ENCODE assay signal across 14 mouse cellular contexts in the genomic region with DNA sequence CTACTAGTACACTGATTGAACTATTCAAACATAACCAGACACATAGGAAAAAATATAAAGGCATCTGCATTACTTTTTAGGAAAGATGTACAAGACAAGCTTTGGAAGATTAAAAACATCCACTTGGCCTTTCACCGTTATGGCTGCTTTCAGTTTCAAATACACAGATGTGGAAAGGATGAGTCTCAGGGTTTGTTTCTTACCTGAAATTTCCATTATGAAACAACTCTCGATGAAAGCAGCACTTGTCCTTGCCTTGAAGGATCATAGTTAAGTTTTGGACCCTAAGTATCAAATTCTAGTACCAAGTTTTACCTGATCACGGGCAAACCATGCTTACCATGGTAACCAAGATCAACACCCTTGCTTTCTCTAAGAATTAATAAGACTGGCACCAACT.
"Had no signal": no experiment of that assay in that cellular context is flagged by ENCODE, and none has a peak within 500 bp of the region (broad histone marks: within the 10 kb centered on the region; RNA-seq: fewer than 3 reads in every experiment).

No protein-coding gene starts in this region.

- ATAC-seq: intestine, embryonic 16.5 days; midbrain, embryonic 15.5 days had no signal

- H3K27me3 ChIP-seq: kidney, embryonic 15.5 days; limb, embryonic 12.5 days; midbrain, embryonic 15.5 days; neural tube, embryonic 13.5 days; stomach, embryonic 15.5 days had no signal

- H3K4me3 ChIP-seq: kidney, embryonic 15.5 days; limb, embryonic 12.5 days; midbrain, embryonic 15.5 days; neural tube, embryonic 13.5 days; stomach, embryonic 15.5 days had no signal

- H3K4me2 ChIP-seq: kidney, embryonic 15.5 days; limb, embryonic 12.5 days; midbrain, embryonic 15.5 days; neural tube, embryonic 13.5 days; stomach, embryonic 15.5 days had no signal

- H3K9me3 ChIP-seq: midbrain, embryonic 15.5 days; stomach, embryonic 15.5 days had no signal

- H3K36me3 ChIP-seq: midbrain, embryonic 15.5 days; neural tube, embryonic 13.5 days; stomach, embryonic 15.5 days had no signal

- H3K27ac ChIP-seq: kidney, embryonic 15.5 days; limb, embryonic 12.5 days; midbrain, embryonic 15.5 days; neural tube, embryonic 13.5 days; stomach, embryonic 15.5 days had no signal

- DNase-seq: kidney, adult 2 months; kidney, postnatal 14 days; layer of hippocampus, adult 9-11 months; lung, adult 18-20 months; retina, postnatal 1 day; right cerebral cortex, postnatal 4 days; spleen, adult 18-20 months; thymus, postnatal 14 days had no signal

- H3K9ac ChIP-seq: kidney, embryonic 15.5 days; limb, embryonic 12.5 days; midbrain, embryonic 15.5 days; neural tube, embryonic 13.5 days; stomach, embryonic 15.5 days had no signal
